Mouse (Mus musculus) limb, embryonic 10.5 days (tissue): ENCODE results near the gene Doc2a. TPM values are rescaled to one million over a fixed set of nuclear protein-coding genes. Genes with fewer than 3 reads are reported as not detected.

Experiments used
- DNase-seq: peaks from one replicate; pipeline ENCODE4 v3.0.0-alpha.2; 2017; ENCODE audit warnings: low spot score
- H3K27ac ChIP-seq: fragments of 300-500 bp; sonication (generic); 2 replicates; pipeline ENCODE4 v1.5.1; 2016; ENCODE audit warnings: mild to moderate bottlenecking
- H3K27me3 ChIP-seq: fragments of 300-500 bp; sonication (generic); 2 replicates; pipeline ENCODE4 v1.6.1; 2016; ENCODE audit warnings: low read depth, mild to moderate bottlenecking; ENCODE audit not compliant: poor library complexity, severe bottlenecking
- H3K36me3 ChIP-seq: fragments of 300-500 bp; sonication (generic); 2 replicates; pipeline ENCODE4 v1.6.1; 2016; ENCODE audit warnings: mild to moderate bottlenecking, moderate library complexity
- H3K4me1 ChIP-seq: fragments of 300-500 bp; sonication (generic); 2 replicates; pipeline ENCODE4 v1.6.1; 2016
- H3K4me3 ChIP-seq: fragments of 300-500 bp; sonication (generic); 2 replicates; pipeline ENCODE4 v1.5.1; 2016; ENCODE audit warnings: mild to moderate bottlenecking, moderate library complexity
- H3K9me3 ChIP-seq: fragments of 300-500 bp; sonication (generic); replicated peaks from 2 replicates; pipeline ENCODE4 v1.6.1; 2016; ENCODE audit warnings: mild to moderate bottlenecking
- WGBS: fragments of 180-500 bp; shearing (Covaris S2); methylation state at CpG from one replicate; pipeline ENCODE4 v1.1.7; 2016; 5-methylcytosine and 5-hydroxymethylcytosine counted together
- polyA plus RNA-seq: library from polyadenylated mRNA; unstranded; fragments of >200 nt; fragmentation: Nextera tagmentation; extraction: Ambion mirVana; gene quantifications from 2 replicates; pipeline ENCODE4 v1.2.1, GENCODE M21; 2016

Doc2a gene
- polyA plus RNA-seq, 1 experiment from 2014 or later, result 1.0 TPM

- no peak overlapping the region for H3K27ac ChIP-seq
- peaks cover 32% of the 10 kb centered on the region for H3K4me1 ChIP-seq
- 2% methylated on average over 21 of the region's 21 CpGs for WGBS
- DNase-seq, result peak; percentile 74
- peaks cover 31% of the 10 kb centered on the region for H3K27me3 ChIP-seq
- peak overlapping the region; percentile 37 for H3K4me3 ChIP-seq
- no peaks in the 10 kb centered on the region for H3K9me3 ChIP-seq
- no peaks in the 10 kb centered on the region for H3K36me3 ChIP-seq
Observed at GRCm38 (mm10) chr7:126832036-126832598, 15.1 kb upstream of the Doc2a start.

GRCm38 (mm10) chr7:126833294-126833693 is 13.9 kb upstream of the Doc2a start:
- WGBS, result 95% methylated on average over 1 of the region's 1 CpGs
- DNase-seq, result no peak

DNA sequence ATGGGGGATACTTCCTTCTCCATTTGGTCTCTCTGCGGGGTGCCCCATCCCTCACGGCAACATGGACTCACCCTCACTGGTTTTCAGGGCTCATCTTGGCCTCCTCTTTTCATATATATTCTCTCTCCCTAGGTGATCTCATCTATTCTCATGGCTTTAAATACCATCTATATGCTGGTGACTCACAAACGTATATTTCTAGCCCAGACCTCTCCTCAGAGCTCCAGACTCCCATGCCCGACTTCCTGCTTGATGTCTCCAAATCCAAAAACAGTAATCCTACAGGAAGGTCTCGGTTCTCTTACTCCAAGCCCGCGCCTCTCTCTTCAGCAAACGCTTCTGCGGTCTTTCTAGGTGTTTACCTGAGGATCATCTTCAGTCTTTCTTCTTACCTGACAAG is 3.9 kb upstream of the Doc2a start:
- Histone ChIP-seq H3K9me3 (no peaks in the 10 kb centered on the region), H3K36me3 (no peaks in the 10 kb centered on the region), H3K27ac (no peak overlapping the region), H3K27me3 (peaks cover 20% of the 10 kb centered on the region), H3K4me3 (no peak overlapping the region), H3K4me1 (peaks cover 12% of the 10 kb centered on the region)
- DNase-seq, result no peak
- 81% methylated on average over 9 of the region's 9 CpGs for WGBS

More at GRCm38 (mm10) chr7:126833294-126833693, 13.9 kb upstream of the Doc2a start:
- no peak overlapping the region for H3K4me3 ChIP-seq
- H3K9me3 ChIP-seq, result no peaks in the 10 kb centered on the region
- H3K4me1 ChIP-seq, result peaks cover 32% of the 10 kb centered on the region
- H3K27me3 ChIP-seq, result peaks cover 31% of the 10 kb centered on the region
- H3K27ac ChIP-seq, result no peak overlapping the region
- H3K36me3 ChIP-seq, result no peaks in the 10 kb centered on the region

DNA sequence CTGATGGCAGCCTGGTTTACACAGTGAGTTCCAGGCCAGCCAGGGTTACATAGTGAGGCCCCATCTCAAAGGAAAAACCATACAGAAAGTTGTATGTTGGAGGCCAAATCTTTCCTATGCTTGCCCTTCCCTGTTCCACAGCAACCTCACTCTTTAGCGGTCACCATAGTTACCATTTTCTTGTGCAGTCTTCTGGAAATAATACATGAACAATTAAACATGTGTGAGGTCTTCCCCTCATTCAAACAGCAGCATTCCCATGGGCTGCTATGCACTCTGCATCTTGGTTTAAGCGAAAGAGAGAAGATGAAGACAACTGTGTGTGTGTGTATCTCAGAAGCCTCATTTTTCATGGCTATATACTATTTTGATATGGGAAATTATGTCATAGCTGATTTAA is 1.7 kb upstream of the Doc2a start:
- Histone ChIP-seq H3K4me3 (no peak overlapping the region), H3K4me1 (peaks cover 18% of the 10 kb centered on the region), H3K27me3 (peaks cover 42% of the 10 kb centered on the region), H3K27ac (no peak overlapping the region), H3K9me3 (no peaks in the 10 kb centered on the region), H3K36me3 (no peaks in the 10 kb centered on the region)
- DNase-seq, result no peak
- WGBS, result 92% methylated on average over 2 of the region's 2 CpGs

DNA sequence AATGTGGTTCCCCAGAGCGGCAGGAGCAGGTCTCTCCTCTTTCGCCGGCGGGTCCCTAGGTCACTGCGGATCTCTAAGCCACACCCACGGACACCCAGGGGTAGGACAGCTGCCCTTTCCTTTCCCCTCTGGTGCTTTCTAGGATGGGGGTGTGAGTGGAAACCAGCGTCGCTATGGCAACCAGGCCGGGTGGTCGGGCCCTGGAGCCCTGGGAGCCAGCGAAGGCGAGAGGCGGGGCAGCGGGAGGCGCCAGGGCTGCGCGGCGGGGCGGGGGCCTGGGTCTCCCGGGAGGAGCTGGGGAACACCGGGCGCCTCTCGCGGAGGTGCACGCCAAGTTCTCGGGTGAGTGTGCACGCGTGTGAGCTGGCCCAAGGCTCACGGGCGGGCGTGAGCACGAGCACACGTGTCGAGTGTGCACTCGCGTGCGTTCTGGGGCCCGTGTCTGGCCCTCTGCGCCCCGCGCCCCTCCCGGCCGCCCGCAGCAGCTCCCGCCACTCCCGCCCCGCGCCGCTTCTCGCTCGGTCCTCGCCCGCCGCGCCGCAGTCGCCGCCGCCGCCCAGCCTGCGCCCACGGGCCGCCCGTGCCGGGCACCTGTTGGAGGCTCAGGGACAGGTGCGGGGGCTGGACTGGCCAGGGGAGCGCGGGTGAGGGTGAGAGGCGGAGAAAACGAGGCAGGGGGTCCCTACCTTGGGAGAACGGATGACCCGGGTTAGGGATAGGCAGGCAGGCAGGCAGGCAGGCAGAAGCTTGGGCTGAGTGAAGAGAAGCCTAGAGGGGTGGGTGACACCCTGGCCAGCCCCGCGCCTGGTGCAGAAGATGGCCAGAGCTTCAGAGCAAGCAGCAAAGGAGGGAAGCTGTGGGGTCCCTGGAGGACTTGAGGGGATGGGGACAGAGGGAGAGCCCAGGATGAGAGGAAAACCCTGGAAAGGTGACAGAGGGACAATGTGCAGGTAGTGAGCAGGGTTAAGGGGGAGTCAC is 494 bp downstream of the Doc2a start:
- under 1% methylated on average over 74 of the region's 74 CpGs for WGBS
- Histone ChIP-seq H3K4me3 (peak overlapping the region; percentile 71), H3K9me3 (no peaks in the 10 kb centered on the region), H3K27ac (peak overlapping the region; percentile 78), H3K27me3 (peaks cover 54% of the 10 kb centered on the region), H3K4me1 (peaks cover 27% of the 10 kb centered on the region), H3K36me3 (peaks cover 19% of the 10 kb centered on the region)
- peak; percentile 70 for DNase-seq

- DNase-seq, result no peak
- Histone ChIP-seq H3K27ac (peak overlapping the region; percentile 78; the same call in 1 of the 2 replicates), H3K27me3 (peaks cover 54% of the 10 kb centered on the region), H3K4me1 (peaks cover 27% of the 10 kb centered on the region), H3K4me3 (peak overlapping the region; percentile 71), H3K36me3 (peaks cover 30% of the 10 kb centered on the region), H3K9me3 (no peaks in the 10 kb centered on the region)
- 36% methylated on average over 10 of the region's 10 CpGs for WGBS
Observed at GRCm38 (mm10) chr7:126848794-126849193, 1.6 kb downstream of the Doc2a start.

- H3K4me1 ChIP-seq, result peaks cover 27% of the 10 kb centered on the region
- no peak overlapping the region for H3K27ac ChIP-seq
- peaks cover 44% of the 10 kb centered on the region for H3K36me3 ChIP-seq
- no peak for DNase-seq
- H3K4me3 ChIP-seq, result no peak overlapping the region
- H3K27me3 ChIP-seq, result peaks cover 54% of the 10 kb centered on the region
- 86% methylated on average over 6 of the region's 6 CpGs for WGBS
- no peaks in the 10 kb centered on the region for H3K9me3 ChIP-seq
Observed at GRCm38 (mm10) chr7:126850161-126850560, 2.9 kb downstream of the Doc2a start.

DNA sequence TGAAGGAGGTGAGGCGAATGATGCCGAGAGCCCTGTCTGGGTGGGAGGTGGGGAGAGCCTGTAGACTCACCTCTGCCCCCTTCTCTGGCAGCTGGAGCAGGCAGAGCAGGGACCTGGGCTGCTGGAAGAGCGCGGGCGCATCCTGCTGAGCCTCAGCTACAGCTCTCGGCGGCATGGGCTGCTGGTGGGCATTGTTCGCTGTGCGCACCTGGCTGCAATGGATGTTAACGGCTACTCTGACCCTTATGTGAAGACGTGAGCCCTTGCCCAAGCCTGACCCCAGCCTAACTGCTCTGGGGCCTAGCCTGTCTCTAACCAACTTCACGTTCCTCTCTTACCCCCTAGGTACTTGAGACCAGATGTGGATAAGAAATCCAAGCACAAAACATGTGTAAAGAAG is 4.0 kb downstream of the Doc2a start:
- DNase-seq, result no peak
- 40% methylated on average over 12 of the region's 12 CpGs for WGBS
- no peaks in the 10 kb centered on the region for H3K9me3 ChIP-seq
- no peak overlapping the region for H3K4me3 ChIP-seq
- peaks cover 54% of the 10 kb centered on the region for H3K36me3 ChIP-seq
- peaks cover 27% of the 10 kb centered on the region for H3K4me1 ChIP-seq
- H3K27me3 ChIP-seq, result peaks cover 54% of the 10 kb centered on the region
- H3K27ac ChIP-seq, result peak overlapping the region; percentile 42; the same call in 1 of the 2 replicates

DNA sequence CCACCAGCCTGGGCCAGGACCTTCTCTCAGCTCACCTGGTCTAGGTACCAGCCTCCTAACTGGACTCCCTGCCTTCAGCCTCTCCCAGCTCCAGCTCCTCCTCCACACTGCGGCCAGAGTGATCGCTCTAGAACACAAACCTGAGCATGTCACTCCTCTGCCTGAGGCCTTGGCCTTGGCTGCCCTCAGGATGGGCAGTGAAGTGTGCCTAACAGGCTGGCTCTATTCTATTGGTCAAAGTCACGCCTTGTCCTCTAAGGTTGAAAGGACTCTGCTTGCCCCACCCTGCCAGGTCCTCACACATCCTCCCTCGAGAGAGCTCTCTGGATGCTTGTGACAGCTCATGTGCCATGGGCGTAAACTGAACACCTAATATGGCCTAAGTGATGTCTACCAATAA is 6.2 kb downstream of the Doc2a start:
- peaks cover 13% of the 10 kb centered on the region for H3K4me1 ChIP-seq
- H3K27ac ChIP-seq, result no peak overlapping the region
- H3K4me3 ChIP-seq, result no peak overlapping the region
- no peak for DNase-seq
- H3K36me3 ChIP-seq, result peaks cover 77% of the 10 kb centered on the region
- peaks cover 33% of the 10 kb centered on the region for H3K27me3 ChIP-seq
- WGBS, result 88% methylated on average over 5 of the region's 5 CpGs
- H3K9me3 ChIP-seq, result no peaks in the 10 kb centered on the region

DNA sequence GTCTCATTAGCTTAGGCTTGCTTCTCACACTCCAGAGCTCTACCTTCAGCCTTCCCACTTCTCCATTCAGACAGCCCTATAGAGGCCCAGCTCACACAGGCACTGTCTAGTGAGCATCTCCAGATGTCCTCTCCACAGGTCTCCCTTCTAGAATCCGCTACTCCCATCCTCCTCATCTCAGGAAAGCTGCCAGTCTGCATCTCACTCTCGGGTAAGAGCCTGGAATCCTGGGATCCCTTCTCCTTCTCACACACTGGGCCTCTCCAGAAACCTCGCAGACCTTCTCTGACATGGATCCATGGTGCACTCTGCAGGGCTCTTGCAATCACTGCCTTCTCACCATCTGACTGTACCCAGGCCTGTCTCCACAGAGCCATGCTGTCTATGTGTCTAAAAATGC is 8.4 kb downstream of the Doc2a start:
- no peak for DNase-seq
- H3K9me3 ChIP-seq, result no peaks in the 10 kb centered on the region
- 84% methylated on average over 3 of the region's 3 CpGs for WGBS
- no peak overlapping the region for H3K27ac ChIP-seq
- no peak overlapping the region for H3K4me3 ChIP-seq
- H3K27me3 ChIP-seq, result peaks cover 11% of the 10 kb centered on the region
- peaks cover 10% of the 10 kb centered on the region for H3K4me1 ChIP-seq
- peaks cover 98% of the 10 kb centered on the region for H3K36me3 ChIP-seq

DNA sequence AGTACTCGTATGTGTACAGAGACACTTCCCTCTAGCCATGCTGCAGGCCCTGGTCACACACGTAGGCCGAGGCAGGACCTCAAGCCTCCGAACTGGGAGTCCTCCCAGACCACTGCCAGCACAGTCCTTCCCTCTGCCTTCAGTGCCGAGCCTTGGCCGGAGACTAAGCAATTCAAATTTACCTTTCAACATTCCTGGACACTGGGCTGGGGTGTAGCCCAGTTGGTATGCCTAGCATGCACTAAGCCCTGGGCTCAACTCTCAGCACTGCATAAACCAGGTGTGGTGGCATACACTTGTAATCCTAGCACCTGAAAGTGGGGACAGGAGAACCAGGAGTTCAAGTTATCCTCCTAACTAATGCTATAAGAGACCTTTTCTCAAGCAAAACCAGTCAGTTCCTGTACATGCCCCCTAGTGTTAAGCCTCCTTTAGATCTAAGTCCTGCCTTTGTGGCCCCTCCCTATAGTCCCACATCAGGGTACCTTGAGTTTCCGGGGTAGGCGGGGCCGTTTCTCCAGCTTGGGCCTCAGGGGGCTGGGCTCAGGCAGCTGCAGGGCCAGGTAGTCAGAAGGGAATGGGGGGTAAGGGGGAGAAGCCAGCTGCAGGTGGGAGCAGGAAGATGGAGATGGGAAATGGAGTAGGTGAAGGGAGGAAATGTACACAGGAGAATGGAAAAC is 9.7 kb downstream of the Doc2a start:
- H3K9me3 ChIP-seq, result no peaks in the 10 kb centered on the region
- 0 out of 2 replicates have a peak, but pooled peaks cover under 1% of the 10 kb centered on the region for H3K27me3 ChIP-seq
- H3K36me3 ChIP-seq, result peaks cover 91% of the 10 kb centered on the region
- 83% methylated on average over 9 of the region's 9 CpGs for WGBS
- no peak for DNase-seq
- peaks cover 9% of the 10 kb centered on the region for H3K4me1 ChIP-seq
- no peak overlapping the region for H3K27ac ChIP-seq
- no peak overlapping the region for H3K4me3 ChIP-seq

DNA sequence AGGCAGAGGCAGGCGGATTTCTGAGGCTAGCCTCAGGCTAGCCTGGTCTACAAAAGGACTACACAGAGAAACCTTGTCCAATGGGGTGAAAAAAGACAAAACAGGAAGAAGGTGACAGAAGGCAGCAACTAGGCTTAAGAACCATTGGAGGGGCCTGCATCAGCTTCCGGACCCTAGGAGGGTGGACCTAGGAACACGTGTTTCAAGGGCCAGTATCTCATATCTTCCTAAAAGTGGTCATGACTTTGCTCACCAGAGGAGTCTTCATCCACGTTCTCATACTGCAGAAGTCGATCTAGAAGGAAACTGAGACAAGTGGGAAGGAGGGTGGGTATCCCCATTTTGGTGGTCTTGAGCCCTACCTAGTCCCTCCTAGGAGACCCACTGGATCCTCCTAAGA is 13.8 kb downstream of the Doc2a start:
- DNase-seq, result no peak
- no peaks in the 10 kb centered on the region for H3K27me3 ChIP-seq
- H3K27ac ChIP-seq, result peak overlapping the region; percentile 92
- H3K4me1 ChIP-seq, result peaks cover 33% of the 10 kb centered on the region
- 73% methylated on average over 5 of the region's 5 CpGs for WGBS
- peaks cover 80% of the 10 kb centered on the region for H3K36me3 ChIP-seq
- peak overlapping the region; percentile 74 for H3K4me3 ChIP-seq
- no peaks in the 10 kb centered on the region for H3K9me3 ChIP-seq
